Mouse (Mus musculus) embryo, embryonic 9.5 days (tissue): ENCODE measurements around the gene Tfg.

Source experiments
- DNase-seq: peaks from one replicate; pipeline ENCODE4 v3.0.0-alpha.2; 2017; ENCODE audit errors: extremely low spot score

Gene Tfg

GRCm38 (mm10) chr16:56717224-56718200 lies at the start of gene Tfg:
TSS of gene Tfg (minus strand) at chr16:56717450.
- peak; percentile 98 for DNase-seq

DNA sequence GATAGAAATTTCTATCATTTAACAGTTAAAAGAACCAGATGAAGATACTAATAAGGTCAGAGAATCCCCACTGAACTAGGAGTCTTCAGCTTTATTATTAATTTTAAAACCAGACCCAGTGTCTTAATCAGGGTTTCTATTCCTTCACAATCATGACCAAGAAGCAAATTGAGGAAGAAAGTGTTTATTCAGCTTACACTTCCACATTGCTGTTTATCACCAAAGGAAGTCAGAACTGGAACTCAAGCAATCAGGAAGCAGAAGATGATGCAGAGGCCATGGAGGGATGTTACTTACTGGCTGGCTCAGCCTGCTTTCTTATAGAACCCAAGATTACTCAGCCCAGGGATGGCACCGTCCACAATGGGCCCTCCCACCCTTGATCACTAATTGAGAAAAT lies 11.8 kb upstream of the Tfg start:
- no peak for DNase-seq

GRCm38 (mm10) chr16:56724927-56725326 lies 7.7 kb upstream of the Tfg start:
- DNase-seq = no peak

- no peak for DNase-seq
Measured at GRCm38 (mm10) chr16:56722357-56722756, 5.1 kb upstream of the Tfg start.

GRCm38 (mm10) chr16:56719031-56719430 lies 1.8 kb upstream of the Tfg start:
- no peak for DNase-seq

GRCm38 (mm10) chr16:56716557-56717179 lies 582 bp downstream of the Tfg start:
- peak; percentile 83 for DNase-seq

DNA sequence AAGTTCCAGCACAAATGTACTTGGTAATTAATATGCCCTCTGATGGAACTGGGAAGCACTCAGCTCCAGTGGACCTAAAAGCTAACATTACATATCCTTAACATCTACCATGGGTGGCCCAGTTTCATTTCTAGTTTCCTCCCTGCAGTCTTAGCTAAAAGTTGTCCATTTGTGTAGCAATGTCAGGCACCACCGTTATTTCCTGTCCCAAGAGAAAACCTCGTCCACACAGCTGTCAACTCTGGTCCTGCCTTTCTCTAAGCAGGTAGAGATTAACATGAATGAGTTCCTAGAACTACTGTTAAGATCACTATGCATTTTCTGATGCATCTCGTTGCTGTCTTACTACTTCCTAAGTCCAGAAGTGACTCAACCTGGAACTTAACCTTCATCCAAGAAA lies 1.6 kb downstream of the Tfg start:
- no peak for DNase-seq

DNA sequence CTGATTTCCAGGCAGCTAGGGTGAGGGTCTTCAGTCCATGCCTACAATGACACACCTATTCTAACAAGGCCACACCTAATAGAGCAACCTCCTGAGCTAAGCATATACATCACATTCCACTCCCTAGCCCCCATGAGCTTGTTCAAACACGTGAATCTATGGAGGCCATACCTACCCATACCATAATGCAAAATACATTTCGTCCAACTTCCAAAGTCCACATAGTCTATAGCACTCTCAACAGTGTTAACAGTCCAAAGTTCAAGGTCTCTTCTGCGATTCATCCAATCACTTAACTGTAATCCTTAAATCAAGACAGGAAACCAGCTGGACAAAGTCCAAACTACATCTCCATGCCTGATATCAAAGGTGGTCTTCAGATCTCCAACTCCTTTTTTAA lies 7.2 kb downstream of the Tfg start:
- no peak for DNase-seq

DNA sequence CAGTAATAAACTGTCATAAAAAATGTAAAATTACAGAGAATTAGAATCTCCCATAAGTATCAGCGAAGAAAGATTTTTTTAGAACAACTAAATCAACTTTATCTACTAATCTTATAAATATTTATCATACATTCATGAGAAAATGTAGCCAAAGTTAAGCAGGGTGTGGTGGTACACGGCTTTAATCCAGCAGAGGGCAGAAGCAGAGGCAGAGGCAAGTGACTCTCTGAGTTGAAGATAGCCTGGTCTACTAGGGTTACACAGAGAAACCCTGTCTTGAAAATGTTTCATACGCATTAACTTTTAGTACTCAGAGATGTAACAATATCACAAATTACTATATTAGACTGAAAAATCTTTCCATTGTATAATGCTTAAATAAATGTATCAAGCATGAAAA lies 11.5 kb downstream of the Tfg start:
- DNase-seq = no peak

DNA sequence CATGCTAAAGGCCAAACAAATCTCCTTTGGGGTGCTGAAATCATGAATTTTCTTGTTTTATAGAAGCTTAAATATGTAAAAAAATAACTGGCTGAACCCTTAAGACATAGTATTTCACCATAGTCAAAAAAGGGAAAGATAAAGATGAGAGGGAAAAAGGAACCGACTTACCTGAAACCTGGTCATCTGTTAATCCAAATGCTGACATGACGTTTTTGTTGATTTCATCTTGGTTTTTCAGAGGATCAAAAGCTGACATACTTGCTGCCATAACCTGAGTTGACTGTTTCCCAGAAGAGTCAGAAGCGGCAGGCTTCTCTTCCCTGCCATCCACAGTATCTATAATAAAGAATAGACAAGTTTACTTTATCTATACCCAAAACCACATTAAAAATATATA lies 16.4 kb downstream of the Tfg start:
- no peak for DNase-seq

GRCm38 (mm10) chr16:56696448-56696847 lies 20.8 kb downstream of the Tfg start:
- no peak for DNase-seq

- DNase-seq = no peak
Measured at GRCm38 (mm10) chr16:56690715-56691114, 26.5 kb downstream of the Tfg start.

GRCm38 (mm10) chr16:56686747-56687146 lies 30.5 kb downstream of the Tfg start:
- no peak for DNase-seq

GRCm38 (mm10) chr16:56681010-56681645 lies 36.1 kb downstream of the Tfg start:
- no peak for DNase-seq

- peak; percentile 17 for DNase-seq
Measured at GRCm38 (mm10) chr16:56677146-56677545, 40.1 kb downstream of the Tfg start.

DNA sequence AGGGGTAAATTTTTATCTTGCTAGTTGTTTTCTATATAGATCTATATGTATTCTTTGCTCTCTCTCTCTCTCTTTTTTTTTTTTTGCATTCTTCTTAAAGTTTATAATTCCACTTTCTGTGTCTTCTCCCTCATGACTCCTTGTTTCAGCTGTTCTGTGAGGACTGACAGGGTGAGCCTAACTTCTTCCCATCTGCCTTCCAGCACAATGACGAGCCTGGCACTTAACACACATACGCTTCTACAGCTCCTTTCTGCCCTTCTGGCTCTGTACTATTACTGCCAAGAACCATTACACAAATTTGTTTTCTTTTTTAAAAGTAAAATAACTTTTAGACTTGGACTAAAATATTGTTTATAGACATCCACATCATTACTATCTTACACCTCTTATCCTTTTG lies 43.8 kb downstream of the Tfg start:
- no peak for DNase-seq

DNA sequence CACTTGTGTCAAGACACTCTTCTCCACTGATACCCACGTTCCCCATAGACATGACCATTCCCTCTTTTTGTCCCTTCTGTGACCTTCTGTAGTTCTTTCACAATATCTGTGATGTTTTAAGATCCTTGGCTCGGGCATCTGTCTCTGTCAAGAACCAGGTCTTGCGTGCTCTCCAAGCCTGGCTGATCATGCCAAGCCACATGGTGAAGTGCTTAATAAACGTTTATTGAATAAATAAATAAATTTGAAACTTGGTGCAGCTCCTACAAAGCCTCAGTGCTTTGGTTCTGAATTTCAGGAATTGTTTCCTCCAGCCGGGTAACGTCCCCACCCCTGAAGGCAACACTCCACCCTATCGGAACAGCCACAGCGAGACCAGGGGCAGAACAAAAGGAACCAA lies 46.3 kb downstream of the Tfg start:
- DNase-seq = no peak

DNA sequence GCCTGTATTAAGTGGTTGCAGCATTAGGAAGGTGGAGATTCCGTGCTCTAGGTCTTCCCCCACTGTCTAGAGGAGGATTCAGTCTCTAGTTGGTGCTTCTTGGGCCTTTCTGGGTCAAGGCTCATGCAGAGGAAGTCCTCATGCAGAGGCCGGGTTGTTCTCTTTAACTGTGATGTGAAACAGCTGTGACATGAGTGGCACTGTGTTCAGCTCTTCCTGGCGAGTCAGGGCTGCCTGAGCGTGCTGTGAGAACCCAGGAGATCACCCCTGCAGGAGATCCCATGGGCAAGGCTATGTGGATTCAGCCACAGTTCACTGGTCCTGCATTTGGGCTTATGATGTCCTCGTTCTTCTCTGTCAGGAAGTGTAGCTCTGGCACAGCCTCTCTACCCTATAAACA lies 47.7 kb downstream of the Tfg start:
- DNase-seq = no peak

DNA sequence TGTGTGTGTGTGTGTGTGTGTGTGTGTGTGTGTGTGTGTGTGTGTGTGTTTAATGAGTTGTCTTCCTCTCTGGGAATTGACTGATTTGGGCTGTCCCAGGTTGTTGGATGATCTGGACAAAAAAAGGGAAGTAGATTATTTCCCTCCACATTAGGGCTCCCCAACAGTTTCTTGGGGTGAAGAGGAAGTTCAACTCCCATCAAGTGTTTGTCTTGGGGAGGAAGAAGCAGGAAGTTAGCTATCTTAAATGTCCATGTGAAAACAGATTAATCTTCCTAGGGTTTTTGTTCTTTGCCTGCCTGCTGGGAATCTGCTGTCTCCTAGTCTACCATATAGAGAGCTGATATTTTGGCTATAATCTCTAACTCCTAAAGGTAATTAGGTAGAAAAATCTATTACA lies 58.4 kb downstream of the Tfg start:
- DNase-seq = no peak

DNA sequence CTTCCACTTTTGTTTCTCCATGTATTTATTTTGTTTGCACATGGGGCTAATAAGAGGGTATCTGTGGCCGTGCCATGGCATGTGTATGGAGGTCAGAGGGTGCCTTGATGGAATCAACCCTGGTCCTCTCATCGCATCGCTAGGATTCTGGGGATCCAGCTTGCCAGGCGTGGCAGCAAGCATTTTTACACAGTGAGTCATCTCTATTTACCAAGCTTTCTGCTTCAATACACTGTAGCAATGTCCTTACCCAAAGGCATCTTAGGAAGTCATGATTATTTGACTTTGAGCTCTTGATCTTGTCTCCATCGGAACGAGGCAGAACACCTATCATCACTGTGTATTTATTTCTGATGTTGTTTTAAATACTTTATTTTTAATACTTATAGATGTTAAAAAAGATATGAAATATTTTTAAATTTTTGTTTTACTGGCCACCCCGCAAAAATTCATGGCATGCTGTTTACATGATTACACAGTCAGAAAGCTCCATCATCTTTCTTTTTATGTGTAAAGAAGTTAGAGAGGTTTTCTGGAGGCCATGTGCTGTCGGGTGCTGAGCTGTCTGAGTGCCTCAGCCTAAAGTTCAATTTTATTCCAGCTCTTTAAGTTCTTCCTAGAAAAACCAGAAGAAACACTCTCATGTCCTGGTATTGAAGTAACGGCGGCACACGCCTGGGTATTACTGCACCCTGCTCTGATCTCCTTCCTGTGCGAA lies 61.9 kb downstream of the Tfg start:
- DNase-seq = no peak

- no peak for DNase-seq
Measured at GRCm38 (mm10) chr16:56646382-56647172, 70.7 kb downstream of the Tfg start.
